Mouse (Mus musculus): ENCODE data around the gene Spi1. TPM values are rescaled to one million over a fixed set of nuclear protein-coding genes. Genes with fewer than 3 reads are reported as not detected.

Gene Spi1
- polyA plus RNA-seq, 1 experiment from 2014 or later: 1.7 TPM

Other genes starting within 250 kb of the Spi1 start
- 262 and 263 TPM in 2 replicates for gene Mtch2, start 235.2 kb upstream of the Spi1 start, polyA plus RNA-seq (2014; fragmentation: Nextera tagmentation; extraction: Ambion mirVana)
- gene C1qtnf4, start 196.5 kb upstream of the Spi1 start, polyA plus RNA-seq (2014; fragmentation: Nextera tagmentation; extraction: Ambion mirVana): 15.7 and 16.2 TPM in 2 replicates
- 26.2 and 31.5 TPM in 2 replicates for gene Kbtbd4, start 177.7 kb upstream of the Spi1 start, polyA plus RNA-seq (2014; fragmentation: Nextera tagmentation; extraction: Ambion mirVana)
- gene Ndufs3, start 177.6 kb upstream of the Spi1 start, polyA plus RNA-seq (2014; fragmentation: Nextera tagmentation; extraction: Ambion mirVana): 331 and 358 TPM in 2 replicates
- gene Celf1, start 142.0 kb upstream of the Spi1 start, polyA plus RNA-seq (2014; fragmentation: Nextera tagmentation; extraction: Ambion mirVana): 78.7 and 95.7 TPM in 2 replicates
- 11.1 and 11.3 TPM in 2 replicates for gene Rapsn, start 46.8 kb upstream of the Spi1 start, polyA plus RNA-seq (2014; fragmentation: Nextera tagmentation; extraction: Ambion mirVana)
- 316 and 322 TPM in 2 replicates for gene Psmc3, start 28.4 kb upstream of the Spi1 start, polyA plus RNA-seq (2014; fragmentation: Nextera tagmentation; extraction: Ambion mirVana)
- 34.0 and 36.3 TPM in 2 replicates for gene Slc39a13, start 12.0 kb upstream of the Spi1 start, polyA plus RNA-seq (2014; fragmentation: Nextera tagmentation; extraction: Ambion mirVana)
- 470 and 665 TPM in 2 replicates for gene Mybpc3, start 35.8 kb downstream of the Spi1 start, polyA plus RNA-seq (2014; fragmentation: Nextera tagmentation; extraction: Ambion mirVana)
- 5.0 and 6.8 TPM in 2 replicates for gene Madd, start 101.4 kb downstream of the Spi1 start, polyA plus RNA-seq (2014; fragmentation: Nextera tagmentation; extraction: Ambion mirVana)
- gene Nr1h3, start 120.4 kb downstream of the Spi1 start, polyA plus RNA-seq (2014; fragmentation: Nextera tagmentation; extraction: Ambion mirVana): 2.5 and 2.8 TPM in 2 replicates
- gene Acp2, start 120.5 kb downstream of the Spi1 start, polyA plus RNA-seq (2014; fragmentation: Nextera tagmentation; extraction: Ambion mirVana): 19.0 and 20.3 TPM in 2 replicates
- gene Ddb2, start 154.6 kb downstream of the Spi1 start, polyA plus RNA-seq (2014; fragmentation: Nextera tagmentation; extraction: Ambion mirVana): 7.3 and 8.3 TPM in 2 replicates
- 18.6 and 19.5 TPM in 2 replicates for gene Pacsin3, start 173.6 kb downstream of the Spi1 start, polyA plus RNA-seq (2014; fragmentation: Nextera tagmentation; extraction: Ambion mirVana)
- gene Arfgap2, start 182.6 kb downstream of the Spi1 start, polyA plus RNA-seq (2014; fragmentation: Nextera tagmentation; extraction: Ambion mirVana): 56.7 and 64.1 TPM in 2 replicates